Mouse (Mus musculus): ENCODE results near the gene Aff3.

- no peak for TF ChIP-seq CTCF (IDR thresholded peaks at IDR 0.05; ENCODE audit: low read depth)
- no peak for TF ChIP-seq EP300 (optimal IDR thresholded peaks at IDR 0.05)
These were observed 31.3 kb upstream of the Aff3 start for GRCm38 (mm10) chr1:38695812-38696681.

Measured in stomach, postnatal 0 days (tissue).